Mouse (Mus musculus) small intestine, adult 2 months (tissue): ENCODE results near the gene Mlph. TPM values are rescaled to one million over a fixed set of nuclear protein-coding genes. Genes with fewer than 3 reads are reported as not detected.
A peak's percentile ranks its signal among the peaks of the same experiment; 100 is the strongest.

ENCODE experiments used
- H3K27ac ChIP-seq: fragments of 200-500 bp; 2 replicates; pipeline ENCODE4 v1.5.1; 2012; ENCODE audit warnings: low read depth, low read length, control low read depth, inconsistent platforms; ENCODE audit not compliant: insufficient read depth
- H3K27me3 ChIP-seq: fragments of 200-500 bp; 2 replicates; pipeline ENCODE4 v1.6.1; 2012; ENCODE audit warnings: mild to moderate bottlenecking, moderate library complexity, low read length, inconsistent platforms; ENCODE audit not compliant: control insufficient read depth, insufficient read depth
- H3K36me3 ChIP-seq: fragments of 200-500 bp; 2 replicates; pipeline ENCODE4 v1.6.1; 2012; ENCODE audit warnings: mild to moderate bottlenecking, low read length, control low read depth, inconsistent platforms; ENCODE audit not compliant: control insufficient read depth, insufficient read depth
- H3K4me1 ChIP-seq: fragments of 200-500 bp; 2 replicates; pipeline ENCODE4 v1.6.1; 2012; ENCODE audit warnings: low read length, inconsistent platforms, mixed read lengths; ENCODE audit not compliant: control insufficient read depth, insufficient read depth, insufficient read length
- H3K4me3 ChIP-seq: fragments of 200-500 bp; 2 replicates; pipeline ENCODE4 v1.5.1; 2012; ENCODE audit warnings: low read depth, mild to moderate bottlenecking, control low read depth, inconsistent platforms, low read length, moderate library complexity
- CTCF ChIP-seq: fragments of 200-500 bp; IDR thresholded peaks from 2 replicates; pipeline ENCODE4 v1.5.1; 2012; ENCODE audit warnings: low read depth, mild to moderate bottlenecking, control low read depth, inconsistent platforms, low read length, moderate library complexity, mixed read lengths; ENCODE audit not compliant: insufficient replicate concordance, insufficient read length; ENCODE audit errors: extremely low read depth
- POLR2A ChIP-seq: fragments of 200-500 bp; IDR thresholded peaks from 2 replicates; pipeline ENCODE4 v1.6.1; 2012; ENCODE audit warnings: low read depth, mild to moderate bottlenecking, control low read depth, inconsistent platforms, low read length, moderate library complexity
- WGBS: fragments of 180-500 bp; shearing (Covaris S2); methylation state at CpG from one replicate; pipeline ENCODE4 v1.1.7; 2018; 5-methylcytosine and 5-hydroxymethylcytosine counted together
- polyA plus RNA-seq: library from polyadenylated mRNA; depleted of rRNA; stranded (reverse); fragments of >200 nt; gene quantifications from 2 replicates; pipeline ENCODE4 v1.2.3, GENCODE M21; 2012

Mlph gene
- polyA plus RNA-seq, 1 experiment = 17.6 TPM

- WGBS = 65% methylated on average over 10 of the region's 10 CpGs
- Histone ChIP-seq H3K4me3 (no peak overlapping the region), H3K27me3 (no peaks in the 10 kb centered on the region), H3K27ac (no peak overlapping the region), H3K4me1 (no peaks in the 10 kb centered on the region), H3K36me3 (no peaks in the 10 kb centered on the region)
- TF ChIP-seq CTCF (no peak), POLR2A (no peak)
These were observed 65.9 kb downstream of the Mlph start for GRCm38 (mm10) chr1:90980638-90981330.

DNA sequence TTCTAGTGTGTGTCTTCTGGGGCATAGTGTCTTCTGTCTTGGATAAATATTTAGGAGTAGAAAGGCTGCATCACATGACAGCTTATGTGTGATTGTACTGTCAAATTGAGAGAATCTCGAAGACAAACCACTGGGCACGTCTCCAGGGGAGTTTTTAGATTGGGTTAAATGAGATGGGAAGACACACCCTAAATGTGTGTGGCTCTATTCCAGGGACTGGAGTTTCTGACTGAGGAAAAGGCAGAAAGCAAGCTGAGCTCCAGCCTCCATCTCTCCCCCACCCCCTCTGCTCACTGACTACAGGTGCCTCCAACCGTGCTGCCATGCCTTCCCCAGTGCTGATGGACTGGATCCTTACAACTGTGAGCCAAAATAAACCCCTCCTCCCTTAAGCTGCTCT is 66.5 kb downstream of the Mlph start:
- Histone ChIP-seq H3K27me3 (no peaks in the 10 kb centered on the region), H3K4me3 (no peak overlapping the region), H3K4me1 (no peaks in the 10 kb centered on the region), H3K27ac (no peak overlapping the region), H3K36me3 (no peaks in the 10 kb centered on the region)
- no peak for TF ChIP-seq POLR2A
- no peak for TF ChIP-seq CTCF
- WGBS = 55% methylated on average over 3 of the region's 3 CpGs

GRCm38 (mm10) chr1:90995916-90996315 is 81.0 kb downstream of the Mlph start:
- H3K27me3 ChIP-seq = peaks cover 9% of the 10 kb centered on the region
- H3K36me3 ChIP-seq = no peaks in the 10 kb centered on the region
- TF ChIP-seq POLR2A (no peak), CTCF (no peak)
- no peak overlapping the region for H3K4me3 ChIP-seq
- WGBS = 94% methylated on average over 1 of the region's 1 CpGs
- H3K27ac ChIP-seq = no peak overlapping the region
- peaks cover 8% of the 10 kb centered on the region; the same call in 1 of the 2 replicates for H3K4me1 ChIP-seq

DNA sequence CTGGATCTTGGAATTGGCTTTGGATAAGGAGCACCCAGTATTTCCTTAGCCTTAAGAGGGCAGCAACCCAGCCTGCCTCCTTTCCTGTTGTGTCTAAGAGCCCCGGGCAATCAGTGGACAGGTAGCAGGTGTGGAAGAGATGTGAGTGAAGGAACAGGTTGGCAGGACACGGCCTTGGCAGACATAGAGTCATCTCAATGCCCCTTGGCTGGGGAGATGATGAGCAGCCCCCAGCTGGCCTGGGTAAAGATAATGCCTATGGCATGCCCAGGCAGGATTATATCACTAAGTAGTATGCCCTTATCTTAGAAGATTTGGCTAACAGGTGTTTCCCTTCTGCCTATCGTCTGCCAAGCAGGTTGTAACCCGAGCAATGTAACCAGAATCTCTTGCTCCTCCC is 82.3 kb downstream of the Mlph start:
- no peak for TF ChIP-seq POLR2A
- no peak for TF ChIP-seq CTCF
- H3K4me1 ChIP-seq = peaks cover 8% of the 10 kb centered on the region; the same call in 1 of the 2 replicates
- H3K27ac ChIP-seq = no peak overlapping the region
- no peaks in the 10 kb centered on the region for H3K36me3 ChIP-seq
- H3K27me3 ChIP-seq = peaks cover 9% of the 10 kb centered on the region
- no peak overlapping the region for H3K4me3 ChIP-seq
- 25% methylated on average over 4 of the region's 4 CpGs for WGBS

- Histone ChIP-seq H3K27me3 (peaks cover 9% of the 10 kb centered on the region), H3K4me1 (peaks cover 8% of the 10 kb centered on the region; the same call in 1 of the 2 replicates), H3K36me3 (no peaks in the 10 kb centered on the region), H3K4me3 (no peak overlapping the region), H3K27ac (no peak overlapping the region)
- 67% methylated on average over 5 of the region's 5 CpGs for WGBS
- TF ChIP-seq CTCF (no peak), POLR2A (no peak)
These were observed 82.8 kb downstream of the Mlph start for GRCm38 (mm10) chr1:90997641-90998040.

DNA sequence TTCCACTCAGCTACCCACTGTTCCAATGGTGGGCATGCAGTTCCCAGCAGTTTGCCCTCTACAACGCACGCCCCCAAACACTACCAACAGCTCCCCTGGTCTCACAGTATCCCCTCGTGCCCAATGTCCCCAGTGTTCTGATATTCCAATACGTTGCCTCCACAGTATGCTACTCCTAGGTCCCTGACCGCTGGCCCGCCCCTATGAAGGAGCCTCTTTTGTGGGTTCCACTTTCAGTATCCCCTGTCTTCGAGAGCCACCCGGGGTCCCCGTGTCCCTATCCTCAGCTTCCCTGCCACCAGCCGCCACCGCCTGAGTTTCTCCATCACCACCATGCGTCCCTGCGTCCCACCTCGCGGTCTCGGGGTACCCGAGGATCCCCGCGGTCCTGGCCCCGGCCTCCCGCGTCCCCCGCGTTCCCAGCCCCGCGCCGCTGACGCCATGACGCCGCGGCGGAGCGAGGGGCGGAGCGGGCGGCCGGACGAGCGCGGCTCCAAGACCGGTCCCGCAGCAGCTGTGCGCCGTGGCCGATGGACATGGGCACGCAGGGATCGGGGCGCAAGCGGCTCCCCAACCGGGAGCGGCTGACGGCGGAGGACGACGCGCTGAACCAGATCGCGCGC is 83.5 kb downstream of the Mlph start, which contains the start of gene Lrrfip1:
Gene Lrrfip1 (plus strand): TSS at position 470 of the 623 bp plus-strand sequence.
- no peak for TF ChIP-seq POLR2A
- no peak for TF ChIP-seq CTCF
- no peaks in the 10 kb centered on the region for H3K36me3 ChIP-seq
- peaks cover 8% of the 10 kb centered on the region; the same call in 1 of the 2 replicates for H3K4me1 ChIP-seq
- 3% methylated on average over 59 of the region's 59 CpGs for WGBS
- peaks cover 9% of the 10 kb centered on the region for H3K27me3 ChIP-seq
- no peak within 1 kb of the TSS for H3K27ac ChIP-seq
- peak within 1 kb of the TSS; percentile 92 for H3K4me3 ChIP-seq

DNA sequence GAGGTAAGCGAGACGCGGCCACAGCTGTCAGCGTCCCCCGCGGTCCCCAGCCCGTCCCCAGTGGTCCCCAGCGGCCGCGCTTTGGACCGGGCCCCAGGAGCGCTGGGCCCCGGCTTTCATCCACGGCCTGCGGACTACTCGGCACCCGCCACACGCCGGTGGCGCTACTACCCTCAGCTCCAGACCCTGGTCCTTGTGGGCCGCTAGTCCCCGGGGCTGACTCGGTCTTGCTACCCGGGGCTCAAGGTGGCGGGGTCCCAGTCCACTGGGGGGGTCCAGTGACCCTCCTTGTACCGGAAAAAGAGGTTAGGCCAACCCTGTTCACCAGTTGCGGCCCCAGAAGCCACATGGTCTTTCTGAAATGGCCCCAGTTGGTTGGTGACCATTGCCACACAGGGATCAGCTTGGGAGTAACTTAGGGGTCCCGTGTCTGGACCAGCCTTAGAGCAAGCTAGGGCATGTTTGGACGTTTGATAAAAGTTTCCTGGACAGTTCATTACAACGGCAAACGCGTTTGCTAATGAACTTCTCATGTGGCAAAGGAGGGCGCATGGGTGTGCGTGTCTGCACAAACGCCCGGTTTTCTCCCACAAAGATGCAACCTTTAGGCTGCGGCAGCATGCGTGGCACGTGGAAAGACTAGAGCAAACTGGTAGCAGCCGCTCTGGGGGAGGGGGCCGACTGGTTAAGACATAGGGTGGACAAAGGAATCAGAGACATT is 84.2 kb downstream of the Mlph start:
- H3K27me3 ChIP-seq = peaks cover 9% of the 10 kb centered on the region
- TF ChIP-seq POLR2A (no peak), CTCF (no peak)
- H3K27ac ChIP-seq = no peak overlapping the region
- H3K4me3 ChIP-seq = peak overlapping the region; percentile 92
- WGBS = 1% methylated on average over 41 of the region's 41 CpGs
- H3K4me1 ChIP-seq = peaks cover 8% of the 10 kb centered on the region; the same call in 1 of the 2 replicates
- no peaks in the 10 kb centered on the region for H3K36me3 ChIP-seq
